Comparison of ENCODE assay signal across 21 mouse cellular contexts in genomic region chr17:11261679-11262078, GRCm38 (mm10).
DNase-seq lines count a peak whose midpoint lies in the region; ATAC-seq and TF ChIP-seq lines count a peak whose summit lies in the region.
"Had no signal": no experiment of that assay in that cellular context is flagged by ENCODE, and none has a peak within 500 bp of the region (broad histone marks: within the 10 kb centered on the region; RNA-seq: fewer than 3 reads in every experiment).

No protein-coding gene starts in this region.

- H3K27ac ChIP-seq in midbrain, postnatal 0 days (ENCODE audit: low read depth, low read length) = no peak overlapping the region
- H3K27ac ChIP-seq in midbrain, embryonic 15.5 days = no peak overlapping the region
- H3K27ac ChIP-seq in neural tube, embryonic 14.5 days (ENCODE audit: low read depth, low read length) = no peak overlapping the region
- H3K27ac ChIP-seq: forebrain, embryonic 10.5 days; forebrain, embryonic 13.5 days; hindbrain, embryonic 13.5 days; hindbrain, postnatal 0 days had no signal

- TF ChIP-seq CTCF in midbrain, postnatal 0 days (IDR thresholded peaks at IDR 0.05) = no peak

- no peaks in the 10 kb centered on the region for H3K9me3 ChIP-seq in midbrain, postnatal 0 days (ENCODE audit: low read length)
- H3K9me3 ChIP-seq in midbrain, embryonic 15.5 days = no peaks in the 10 kb centered on the region
- H3K9me3 ChIP-seq in neural tube, embryonic 14.5 days (ENCODE audit: control insufficient read depth, low read length) = no peaks in the 10 kb centered on the region
- H3K9me3 ChIP-seq: forebrain, embryonic 10.5 days; forebrain, embryonic 13.5 days; hindbrain, embryonic 13.5 days had no signal

- H3K27me3 ChIP-seq in midbrain, postnatal 0 days (ENCODE audit: insufficient read depth, low read length) = no peaks in the 10 kb centered on the region
- H3K27me3 ChIP-seq in midbrain, embryonic 15.5 days (replicated peaks) = no peaks in the 10 kb centered on the region
- H3K27me3 ChIP-seq in neural tube, embryonic 14.5 days (ENCODE audit: control insufficient read depth, insufficient read depth, low read length) = no peaks in the 10 kb centered on the region
- H3K27me3 ChIP-seq: forebrain, embryonic 13.5 days; hindbrain, embryonic 13.5 days had no signal

- H3K36me3 ChIP-seq in midbrain, postnatal 0 days (ENCODE audit: insufficient read depth, low read length) = no peaks in the 10 kb centered on the region
- no peaks in the 10 kb centered on the region for H3K36me3 ChIP-seq in midbrain, embryonic 15.5 days (replicated peaks)
- H3K36me3 ChIP-seq in neural tube, embryonic 14.5 days (ENCODE audit: control insufficient read depth, insufficient read depth, low read length) = no peaks in the 10 kb centered on the region
- H3K36me3 ChIP-seq: forebrain, embryonic 10.5 days; hindbrain, embryonic 13.5 days had no signal

- WGBS in midbrain, postnatal 0 days = 75% methylated on average over 5 of the region's 5 CpGs
- 74% methylated on average over 5 of the region's 5 CpGs for WGBS in midbrain, embryonic 15.5 days
- 12% methylated on average over 5 of the region's 5 CpGs for WGBS in neural tube, embryonic 14.5 days

- H3K4me1 ChIP-seq in midbrain, postnatal 0 days (ENCODE audit: insufficient read depth, low read length) = 0 out of 2 replicates have a peak, but pooled peaks cover 2% of the 10 kb centered on the region
- H3K4me1 ChIP-seq in midbrain, embryonic 15.5 days = no peaks in the 10 kb centered on the region
- H3K4me1 ChIP-seq in neural tube, embryonic 14.5 days (ENCODE audit: control insufficient read depth, insufficient read depth, low read length) = peaks cover 10% of the 10 kb centered on the region
- H3K4me1 ChIP-seq: forebrain, embryonic 10.5 days; forebrain, embryonic 13.5 days had no signal

- H3K4me3 ChIP-seq in midbrain, postnatal 0 days (ENCODE audit: low read depth, low read length) = no peak overlapping the region
- no peak overlapping the region for H3K4me3 ChIP-seq in midbrain, embryonic 15.5 days
- H3K4me3 ChIP-seq in neural tube, embryonic 14.5 days (ENCODE audit: low read depth, low read length) = no peak overlapping the region
- H3K4me3 ChIP-seq: forebrain, embryonic 10.5 days; forebrain, embryonic 13.5 days; hindbrain, embryonic 13.5 days had no signal

- H3K9ac ChIP-seq in midbrain, postnatal 0 days (replicated peaks; ENCODE audit: low read length, poor library complexity, severe bottlenecking) = no peak overlapping the region
- no peak overlapping the region for H3K9ac ChIP-seq in midbrain, embryonic 15.5 days
- H3K9ac ChIP-seq in neural tube, embryonic 14.5 days (replicated peaks; ENCODE audit: low read depth, low read length) = no peak overlapping the region
- H3K9ac ChIP-seq: forebrain, embryonic 13.5 days; hindbrain, embryonic 13.5 days had no signal

- peak; percentile 6 for DNase-seq in midbrain, postnatal 0 days (ENCODE audit: low spot score)
- DNase-seq in retina, postnatal 1 day = peak; percentile 3
- no peak for DNase-seq in retina, embryonic 14.5 days (ENCODE audit: low spot score)
- no peak for DNase-seq in cerebellum, postnatal 14 days
- DNase-seq: adrenal gland, adult 2 months; adrenal gland, postnatal 14 days; cerebellum, adult 18-20 months; cerebellum, adult 9-10 months; cerebellum, postnatal 25 days; gastrocnemius, postnatal 10 days; gastrocnemius, postnatal 36 days had no signal

- no peak overlapping the region for H3K4me2 ChIP-seq in midbrain, postnatal 0 days (ENCODE audit: low read depth, low read length, poor library complexity, severe bottlenecking)
- no peak overlapping the region for H3K4me2 ChIP-seq in midbrain, embryonic 15.5 days
- no peak overlapping the region for H3K4me2 ChIP-seq in neural tube, embryonic 14.5 days (ENCODE audit: low read depth, low read length)
- H3K4me2 ChIP-seq: forebrain, embryonic 13.5 days; heart, embryonic 11.5 days; hindbrain, embryonic 13.5 days had no signal

- ATAC-seq in midbrain, postnatal 0 days (ENCODE audit: low FRiP score) = no peak
- ATAC-seq in midbrain, embryonic 15.5 days (replicated peaks) = no peak
- ATAC-seq in neural tube, embryonic 14.5 days (ENCODE audit: low read depth) = peak; percentile 56; the same call in 1 of the 2 replicates
- ATAC-seq: CD4-positive, CD25-positive, alpha-beta regulatory T cell, adult 4 months; forebrain, embryonic 13.5 days; forebrain, embryonic 16.5 days; hindbrain, postnatal 0 days; inflammation-experienced regulatory T-cells, adult 6 months had no signal

Comparison
In these comparisons a context has a peak if more than half of its experiments do, and no peak if none do; other contexts are left out.
1. DNase-seq: peak in midbrain, postnatal 0 days (single experiment) and retina, postnatal 1 day (single experiment); none in retina, embryonic 14.5 days (single experiment) and cerebellum, postnatal 14 days (0 of 2).